Comparison of ENCODE assay signal across 8 mouse cellular contexts in the genomic region with DNA sequence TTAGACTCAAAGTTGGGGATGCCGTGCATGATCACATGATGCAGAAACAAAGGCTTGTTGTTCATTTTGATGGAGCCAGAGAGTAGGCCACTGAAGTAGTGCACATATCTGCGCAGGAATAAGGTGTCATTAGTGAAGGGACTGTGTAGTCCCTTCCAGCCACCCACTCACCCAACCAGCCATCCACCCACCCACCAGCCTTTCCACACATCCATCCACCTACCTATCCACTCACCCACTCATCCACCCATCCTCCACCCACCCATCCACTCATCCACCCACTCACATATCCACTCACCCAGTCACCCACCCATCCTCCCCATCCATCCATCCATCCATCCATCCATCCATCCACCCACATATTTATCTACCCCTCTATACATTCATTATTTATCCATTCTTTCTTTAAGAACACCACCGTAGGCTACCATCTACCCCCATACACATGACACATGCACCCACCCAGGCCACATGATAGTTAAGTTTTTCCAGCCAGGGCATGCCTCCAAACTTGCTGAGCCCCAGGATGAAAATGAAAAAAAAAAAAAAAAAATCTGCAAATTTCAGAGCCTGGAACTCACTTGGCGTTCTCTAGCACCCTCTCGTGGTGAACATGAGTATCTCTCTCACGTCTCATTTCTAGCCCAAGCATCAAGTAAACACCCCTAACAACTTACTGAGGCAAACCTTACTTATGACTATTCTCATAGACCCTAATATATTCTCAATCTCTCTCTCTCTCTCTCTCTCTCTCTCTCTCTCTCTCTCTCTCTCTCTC.
DNase-seq lines count a peak whose midpoint lies in the region.

No protein-coding gene starts in this region.

- peak; percentile 30 to 56 for DNase-seq in layer of hippocampus, adult 18-20 months (ENCODE audit: low spot score in 2 of 2)
- DNase-seq in layer of hippocampus, adult 9-11 months = no peak
- DNase-seq in ES-CJ7 (ENCODE audit: low read depth, low spot score) = peak; percentile 81
- peak; percentile 83 for DNase-seq in brain, adult 2 months (ENCODE audit: low read depth, low spot score)
- DNase-seq in frontal cortex, postnatal 36 days (ENCODE audit: low spot score in 2 of 2) = peak; percentile 41 to 43
- peak; percentile 41 to 53 for DNase-seq in left cerebral cortex, postnatal 14 days (ENCODE audit: low spot score in 2 of 2)
- peak; percentile 40 for DNase-seq in right cerebral cortex, postnatal 4 days
- DNase-seq in ovary, adult 18-20 months (ENCODE audit: low spot score) = no peak

- intact Hi-C loops in left cerebral cortex, postnatal 14 days (cut with DNase I) = loop anchor here (1.0 kb wide), 1 partner anchor 84 kb away; no protein-coding TSS in a partner anchor

Comparison
In these comparisons a context has a peak if more than half of its experiments do, and no peak if none do; other contexts are left out.
1. DNase-seq: peak in layer of hippocampus, adult 18-20 months (2 of 2), ES-CJ7 (single experiment), brain, adult 2 months (single experiment), frontal cortex, postnatal 36 days (2 of 2), left cerebral cortex, postnatal 14 days (2 of 2) and right cerebral cortex, postnatal 4 days (single experiment); none in layer of hippocampus, adult 9-11 months (single experiment) and ovary, adult 18-20 months (single experiment).